Comparison of ENCODE assay signal across 8 mouse cellular contexts in the genomic region with DNA sequence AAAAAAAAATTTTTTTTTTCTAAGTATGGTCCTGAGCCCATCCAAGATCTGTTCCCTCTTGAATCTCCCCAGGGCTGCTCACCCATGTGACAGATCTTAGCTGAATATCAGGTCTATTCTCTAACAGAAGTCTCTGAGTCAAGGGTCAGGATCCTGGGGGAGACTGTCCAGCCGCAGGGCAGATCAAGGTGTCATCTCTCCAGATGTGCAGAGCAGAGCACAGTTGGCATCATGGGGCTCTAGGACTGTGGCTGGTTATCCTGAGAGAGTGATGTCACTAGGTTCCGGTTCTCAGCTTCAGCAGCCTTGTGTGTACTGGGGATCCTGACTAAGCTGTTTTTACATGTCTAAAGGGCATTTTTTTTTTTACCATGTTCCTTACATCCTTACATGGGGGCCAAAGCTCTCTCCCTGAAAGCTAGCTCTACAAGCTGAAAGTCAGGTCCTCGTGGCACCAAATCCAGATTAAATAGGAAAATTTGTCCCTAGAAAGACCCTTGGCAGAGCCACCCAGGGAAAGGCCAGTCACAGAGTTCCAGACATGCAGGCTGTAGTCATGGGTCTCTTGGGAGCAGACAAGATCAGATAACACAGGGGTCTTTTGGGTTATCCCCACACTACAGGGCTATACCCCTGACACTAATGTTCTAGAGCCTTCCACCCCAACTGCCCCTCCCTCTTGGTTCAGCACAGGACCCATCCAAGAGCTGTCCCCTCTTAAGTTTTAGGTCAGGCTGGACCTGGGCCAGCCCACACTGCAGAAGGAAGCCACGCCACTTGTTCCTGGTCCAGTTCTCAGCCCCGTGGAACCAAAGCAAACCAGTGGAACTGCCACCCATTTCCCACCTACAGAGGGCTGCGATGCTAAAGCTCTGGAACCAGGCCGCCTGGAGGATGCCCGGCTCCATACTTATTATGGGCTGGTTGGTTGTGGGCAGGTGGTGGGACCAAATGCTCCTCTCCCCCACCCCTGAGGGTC. TPM values are rescaled to one million over a fixed set of nuclear protein-coding genes. Genes with fewer than 3 reads are reported as not detected.
DNase-seq lines count a peak whose midpoint lies in the region; ATAC-seq and TF ChIP-seq lines count a peak whose summit lies in the region.

No protein-coding gene starts in this region.

- no peak overlapping the region for H3K9ac ChIP-seq in lung, postnatal 0 days (replicated peaks; ENCODE audit: low read depth)
- H3K9ac ChIP-seq in heart, embryonic 14.5 days (ENCODE audit: low read length), result peak overlapping the region; percentile 60
- H3K9ac ChIP-seq in liver, embryonic 11.5 days (ENCODE audit: low read depth, low read length), result peak overlapping the region; percentile 62; the same call in 1 of the 2 replicates
- H3K9ac ChIP-seq in stomach, embryonic 15.5 days, result no peak overlapping the region

- no peak for TF ChIP-seq CTCF in lung, postnatal 0 days (IDR thresholded peaks at IDR 0.05)

- peak overlapping the region; percentile 83; the same call in 1 of the 2 replicates for H3K27ac ChIP-seq in lung, postnatal 0 days (ENCODE audit: low read length)
- peak overlapping the region; percentile 40 to 77; a peak in 3 of 4 replicates for H3K27ac ChIP-seq in heart, embryonic 14.5 days (replicated peaks in 1 of 2; ENCODE audit: control insufficient read depth in 1 of 2, insufficient read depth in 1 of 2, low read depth in 2 of 2, low read length in 2 of 2)
- peak overlapping the region; percentile 69; the same call in 1 of the 2 replicates for H3K27ac ChIP-seq in liver, embryonic 11.5 days (ENCODE audit: low read depth, low read length)
- peak overlapping the region; percentile 55; the same call in 1 of the 2 replicates for H3K27ac ChIP-seq in stomach, embryonic 15.5 days

- DNase-seq in lung, postnatal 0 days (ENCODE audit: low spot score), result no peak
- no peak for DNase-seq in lung, adult 18-20 months
- DNase-seq in liver, embryonic 11.5 days (ENCODE audit: low spot score), result no peak
- DNase-seq in cerebellum, postnatal 4 days (ENCODE audit: low spot score in 2 of 2), result no peak
- no peak for DNase-seq in layer of hippocampus, adult 9-10 months (ENCODE audit: low spot score)
- DNase-seq in T-cell, adult 2 months (ENCODE audit: low spot score), result no peak

- H3K27me3 ChIP-seq in lung, postnatal 0 days (replicated peaks; ENCODE audit: insufficient read depth, low read length), result no peaks in the 10 kb centered on the region
- H3K27me3 ChIP-seq in heart, embryonic 14.5 days (ENCODE audit: control insufficient read depth, insufficient read depth, low read length), result no peaks in the 10 kb centered on the region
- no peaks in the 10 kb centered on the region for H3K27me3 ChIP-seq in liver, embryonic 11.5 days (replicated peaks; ENCODE audit: control insufficient read depth, insufficient read depth, low read length)
- no peaks in the 10 kb centered on the region for H3K27me3 ChIP-seq in stomach, embryonic 15.5 days (replicated peaks)

- TF ChIP-seq EP300 in lung, postnatal 0 days (IDR thresholded peaks at IDR 0.05), result no peak

- peaks cover 9% of the 10 kb centered on the region; the same call in 1 of the 2 replicates for H3K4me1 ChIP-seq in lung, postnatal 0 days (ENCODE audit: insufficient read depth, low read depth, low read length)
- peaks cover 18 to 27% of the 10 kb centered on the region in 2 experiments for H3K4me1 ChIP-seq in heart, embryonic 14.5 days (ENCODE audit: control insufficient read depth in 2 of 2, insufficient read depth in 2 of 2, low read length in 2 of 2)
- H3K4me1 ChIP-seq in liver, embryonic 11.5 days (replicated peaks; ENCODE audit: control insufficient read depth, insufficient read depth, low read length), result peaks cover 36% of the 10 kb centered on the region
- H3K4me1 ChIP-seq in stomach, embryonic 15.5 days, result peaks cover 21% of the 10 kb centered on the region

- no peak overlapping the region for H3K4me3 ChIP-seq in lung, postnatal 0 days (ENCODE audit: low read depth, low read length)
- peak overlapping the region in 1 of 2 experiments; percentile 22; a peak in 1 of 4 replicates for H3K4me3 ChIP-seq in heart, embryonic 14.5 days (ENCODE audit: control insufficient read depth in 1 of 2, insufficient read depth in 1 of 2, low read depth in 1 of 2, low read length in 2 of 2)
- H3K4me3 ChIP-seq in liver, embryonic 11.5 days (ENCODE audit: low read depth, low read length), result no peak overlapping the region
- H3K4me3 ChIP-seq in stomach, embryonic 15.5 days (replicated peaks), result no peak overlapping the region

- ATAC-seq in lung, postnatal 0 days, result no peak
- ATAC-seq in heart, embryonic 14.5 days (ENCODE audit: insufficient number of reproducible peaks, insufficient read depth, low FRiP score, low read depth), result no peak
- ATAC-seq in liver, embryonic 11.5 days (replicated peaks; ENCODE audit: low FRiP score), result no peak
- ATAC-seq in stomach, embryonic 15.5 days (ENCODE audit: insufficient read depth, low FRiP score, low read depth), result no peak

- no peaks in the 10 kb centered on the region for H3K36me3 ChIP-seq in lung, postnatal 0 days (ENCODE audit: insufficient read depth, low read length)
- H3K36me3 ChIP-seq in heart, embryonic 14.5 days (ENCODE audit: control insufficient read depth, insufficient read depth, low read length), result no peaks in the 10 kb centered on the region
- H3K36me3 ChIP-seq in liver, embryonic 11.5 days (ENCODE audit: control insufficient read depth, insufficient read depth, low read length), result no peaks in the 10 kb centered on the region
- no peaks in the 10 kb centered on the region for H3K36me3 ChIP-seq in stomach, embryonic 15.5 days

- H3K4me2 ChIP-seq in lung, postnatal 0 days (replicated peaks; ENCODE audit: low read depth, low read length), result peak overlapping the region; percentile 63
- H3K4me2 ChIP-seq in heart, embryonic 14.5 days (ENCODE audit: low read length), result peak overlapping the region; percentile 78
- H3K4me2 ChIP-seq in liver, embryonic 11.5 days, result peak overlapping the region; percentile 68
- H3K4me2 ChIP-seq in stomach, embryonic 15.5 days, result peak overlapping the region; percentile 66

- no peaks in the 10 kb centered on the region for H3K9me3 ChIP-seq in lung, postnatal 0 days (ENCODE audit: low read length)
- no peaks in the 10 kb centered on the region for H3K9me3 ChIP-seq in heart, embryonic 14.5 days (ENCODE audit: control insufficient read depth, low read length)
- H3K9me3 ChIP-seq in liver, embryonic 11.5 days (ENCODE audit: control insufficient read depth, low read length), result no peaks in the 10 kb centered on the region
- H3K9me3 ChIP-seq in stomach, embryonic 15.5 days, result no peaks in the 10 kb centered on the region

- 71% methylated on average over 8 of the region's 8 CpGs for WGBS in lung, postnatal 0 days
- 76% methylated on average over 8 of the region's 8 CpGs for WGBS in heart, embryonic 14.5 days
- WGBS in liver, embryonic 11.5 days, result 77% methylated on average over 8 of the region's 8 CpGs
- 73% methylated on average over 8 of the region's 8 CpGs for WGBS in stomach, embryonic 15.5 days

RNA-seq across cellular contexts. Expression of a gene that starts 20.9 kb away (rescaled TPM):
- 0.47 and 0.94 TPM in 2 replicates for polyA plus RNA-seq in lung, postnatal 0 days (2015; fragmentation: Nextera tagmentation; extraction: Ambion mirVana)
- polyA plus RNA-seq in heart, embryonic 14.5 days (2014; fragmentation: Nextera tagmentation; extraction: Ambion mirVana), result 1.8 and 2.1 TPM in 2 replicates
- 0.40 and 0.75 TPM in 2 replicates for polyA plus RNA-seq in liver, embryonic 11.5 days (2014; fragmentation: Nextera tagmentation; extraction: Ambion mirVana)
- 2.8 and 2.9 TPM in 2 replicates for polyA plus RNA-seq in stomach, embryonic 15.5 days (2015; fragmentation: Nextera tagmentation; extraction: Ambion mirVana)

RNA-seq across cellular contexts. Expression of a gene that starts 25.0 kb away (rescaled TPM):
- 49.4 and 50.7 TPM in 2 replicates for polyA plus RNA-seq in lung, postnatal 0 days (2015; fragmentation: Nextera tagmentation; extraction: Ambion mirVana)
- polyA plus RNA-seq in heart, embryonic 14.5 days (2014; fragmentation: Nextera tagmentation; extraction: Ambion mirVana), result 84.2 and 84.9 TPM in 2 replicates
- 75.9 and 85.2 TPM in 2 replicates for polyA plus RNA-seq in liver, embryonic 11.5 days (2014; fragmentation: Nextera tagmentation; extraction: Ambion mirVana)
- 78.8 and 82.3 TPM in 2 replicates for polyA plus RNA-seq in stomach, embryonic 15.5 days (2015; fragmentation: Nextera tagmentation; extraction: Ambion mirVana)

RNA-seq across cellular contexts. Expression of a gene that starts 47.5 kb away (rescaled TPM):
- 24.9 and 26.1 TPM in 2 replicates for polyA plus RNA-seq in lung, postnatal 0 days (2015; fragmentation: Nextera tagmentation; extraction: Ambion mirVana)
- 16.7 and 17.8 TPM in 2 replicates for polyA plus RNA-seq in heart, embryonic 14.5 days (2014; fragmentation: Nextera tagmentation; extraction: Ambion mirVana)
- 44.2 and 45.6 TPM in 2 replicates for polyA plus RNA-seq in liver, embryonic 11.5 days (2014; fragmentation: Nextera tagmentation; extraction: Ambion mirVana)
- polyA plus RNA-seq in stomach, embryonic 15.5 days (2015; fragmentation: Nextera tagmentation; extraction: Ambion mirVana), result 29.5 and 30.1 TPM in 2 replicates

RNA-seq across cellular contexts. Expression of a gene that starts 52.2 kb away (rescaled TPM):
- polyA plus RNA-seq in lung, postnatal 0 days (2015; fragmentation: Nextera tagmentation; extraction: Ambion mirVana), result 2.9 and 4.3 TPM in 2 replicates
- 33.2 and 47.0 TPM in 2 replicates for polyA plus RNA-seq in heart, embryonic 14.5 days (2014; fragmentation: Nextera tagmentation; extraction: Ambion mirVana)
- polyA plus RNA-seq in liver, embryonic 11.5 days (2014; fragmentation: Nextera tagmentation; extraction: Ambion mirVana), result 8.2 and 9.4 TPM in 2 replicates
- 3.8 and 4.3 TPM in 2 replicates for polyA plus RNA-seq in stomach, embryonic 15.5 days (2015; fragmentation: Nextera tagmentation; extraction: Ambion mirVana)

Comparison
In these comparisons a context has a peak if more than half of its experiments do, and no peak if none do; other contexts are left out.
1. H3K9ac ChIP-seq: peak in heart, embryonic 14.5 days (single experiment) and liver, embryonic 11.5 days (single experiment); none in lung, postnatal 0 days (single experiment) and stomach, embryonic 15.5 days (single experiment).
2. Peak in every context shown above with its lines, with median percentiles within 50 percentile points of each other: H3K27ac ChIP-seq and H3K4me2 ChIP-seq.